Mouse (Mus musculus): ENCODE measurements around the gene Sox18. TPM values are rescaled to one million over a fixed set of nuclear protein-coding genes. Genes with fewer than 3 reads are reported as not detected.

The Sox18 gene
- polyA plus RNA-seq (2014; fragmentation: Illumina TruSeq; extraction: RNeasy Lipid Tissue Mini Kit (QIAGEN cat#74804); ENCODE audit: low read depth, low replicate concordance) = not detected

GRCm38 (mm10) chr2:181671326-181671725 is at the start of gene Sox18:
Gene Sox18, minus strand, starts transcription at chr2:181671640.

GRCm38 (mm10) chr2:181714903-181715326 is 43.5 kb upstream of the Sox18 start, which contains the start of gene Oprl1:
Gene Oprl1, plus strand, starts transcription at chr2:181715016.

GRCm38 (mm10) chr2:181698241-181698640 is 26.8 kb upstream of the Sox18 start, which contains the start of gene Lkaaear1:
Gene Lkaaear1, minus strand, starts transcription at chr2:181698442.

GRCm38 (mm10) chr2:181693339-181694280 is 22.2 kb upstream of the Sox18 start, which contains the start of gene Rgs19:
Gene Rgs19, minus strand, starts transcription at chr2:181693977.

GRCm38 (mm10) chr2:181679951-181680715 is 8.7 kb upstream of the Sox18 start, which contains the start of gene Tcea2:
Gene Tcea2, plus strand, starts transcription at chr2:181680310.

GRCm38 (mm10) chr2:181656734-181657133 is 14.7 kb downstream of the Sox18 start, which contains the start of gene Gm29797:
Gene Gm29797, plus strand, starts transcription at chr2:181657034.

Other genes with a start within 250 kb of the Sox18 start
- gene Zbtb46, start 212.2 kb downstream of the Sox18 start, polyA plus RNA-seq (2014; fragmentation: Illumina TruSeq; extraction: RNeasy Lipid Tissue Mini Kit (QIAGEN cat#74804); ENCODE audit: low read depth, low replicate concordance) = 4.2 TPM
- gene Abhd16b, start 178.4 kb downstream of the Sox18 start, polyA plus RNA-seq (2014; fragmentation: Illumina TruSeq; extraction: RNeasy Lipid Tissue Mini Kit (QIAGEN cat#74804); ENCODE audit: low read depth, low replicate concordance) = not detected
- gene Tpd52l2, start 174.5 kb downstream of the Sox18 start, polyA plus RNA-seq (2014; fragmentation: Illumina TruSeq; extraction: RNeasy Lipid Tissue Mini Kit (QIAGEN cat#74804); ENCODE audit: low read depth, low replicate concordance) = 35.5 TPM
- gene Dnajc5, start 151.2 kb downstream of the Sox18 start, polyA plus RNA-seq (2014; fragmentation: Illumina TruSeq; extraction: RNeasy Lipid Tissue Mini Kit (QIAGEN cat#74804); ENCODE audit: low read depth, low replicate concordance) = 32.7 TPM
- 12.0 TPM for gene Uckl1, start 86.7 kb downstream of the Sox18 start, polyA plus RNA-seq (2014; fragmentation: Illumina TruSeq; extraction: RNeasy Lipid Tissue Mini Kit (QIAGEN cat#74804); ENCODE audit: low read depth, low replicate concordance)
- gene Prpf6, start 79.8 kb downstream of the Sox18 start, polyA plus RNA-seq (2014; fragmentation: Illumina TruSeq; extraction: RNeasy Lipid Tissue Mini Kit (QIAGEN cat#74804); ENCODE audit: low read depth, low replicate concordance) = 25.0 TPM
- gene Zfp512b, start 78.8 kb downstream of the Sox18 start, polyA plus RNA-seq (2014; fragmentation: Illumina TruSeq; extraction: RNeasy Lipid Tissue Mini Kit (QIAGEN cat#74804); ENCODE audit: low read depth, low replicate concordance) = 1.3 TPM
- gene Samd10, start 72.4 kb downstream of the Sox18 start, polyA plus RNA-seq (2014; fragmentation: Illumina TruSeq; extraction: RNeasy Lipid Tissue Mini Kit (QIAGEN cat#74804); ENCODE audit: low read depth, low replicate concordance) = 6.5 TPM
- not detected for gene Gm29797, start 14.6 kb downstream of the Sox18 start, polyA plus RNA-seq (2014; fragmentation: Illumina TruSeq; extraction: RNeasy Lipid Tissue Mini Kit (QIAGEN cat#74804); ENCODE audit: low read depth, low replicate concordance)
- 0.49 TPM for gene Tcea2, start 8.7 kb upstream of the Sox18 start, polyA plus RNA-seq (2014; fragmentation: Illumina TruSeq; extraction: RNeasy Lipid Tissue Mini Kit (QIAGEN cat#74804); ENCODE audit: low read depth, low replicate concordance)
- 3.9 TPM for gene Rgs19, start 22.3 kb upstream of the Sox18 start, polyA plus RNA-seq (2014; fragmentation: Illumina TruSeq; extraction: RNeasy Lipid Tissue Mini Kit (QIAGEN cat#74804); ENCODE audit: low read depth, low replicate concordance)
- gene Lkaaear1, start 26.8 kb upstream of the Sox18 start, polyA plus RNA-seq (2014; fragmentation: Illumina TruSeq; extraction: RNeasy Lipid Tissue Mini Kit (QIAGEN cat#74804); ENCODE audit: low read depth, low replicate concordance) = not detected
- not detected for gene Oprl1, start 43.4 kb upstream of the Sox18 start, polyA plus RNA-seq (2014; fragmentation: Illumina TruSeq; extraction: RNeasy Lipid Tissue Mini Kit (QIAGEN cat#74804); ENCODE audit: low read depth, low replicate concordance)
- gene Myt1, start 91.7 kb upstream of the Sox18 start, polyA plus RNA-seq (2014; fragmentation: Illumina TruSeq; extraction: RNeasy Lipid Tissue Mini Kit (QIAGEN cat#74804); ENCODE audit: low read depth, low replicate concordance) = not detected
- gene Pcmtd2, start 166.2 kb upstream of the Sox18 start, polyA plus RNA-seq (2014; fragmentation: Illumina TruSeq; extraction: RNeasy Lipid Tissue Mini Kit (QIAGEN cat#74804); ENCODE audit: low read depth, low replicate concordance) = 137 TPM
- gene Polr3k, start 192.7 kb upstream of the Sox18 start, polyA plus RNA-seq (2014; fragmentation: Illumina TruSeq; extraction: RNeasy Lipid Tissue Mini Kit (QIAGEN cat#74804); ENCODE audit: low read depth, low replicate concordance) = 37.2 TPM